Mouse (Mus musculus) testis, adult 2 months (tissue): ENCODE measurements at regions not wholly inside any gene's neighbourhood (a gene's known extent, or its start where the extent isn't known, plus 50 kb on each side); places are given as distances from the start of the nearest gene placed in this dataset.

ENCODE experiments used
- H3K27ac ChIP-seq: fragments of 200-500 bp; 2 replicates; pipeline ENCODE4 v1.5.1; 2012; ENCODE audit warnings: low read depth, low read length; ENCODE audit not compliant: control insufficient read depth, insufficient read depth
- H3K27me3 ChIP-seq: fragments of 200-500 bp; 2 replicates; pipeline ENCODE4 v1.6.1; 2012; ENCODE audit warnings: mild to moderate bottlenecking, low read length, moderate library complexity; ENCODE audit not compliant: control insufficient read depth, insufficient read depth
- H3K36me3 ChIP-seq: fragments of 200-500 bp; 2 replicates; pipeline ENCODE4 v1.6.1; 2012; ENCODE audit warnings: mild to moderate bottlenecking, low read length; ENCODE audit not compliant: control insufficient read depth, insufficient read depth
- H3K4me1 ChIP-seq: fragments of 200-500 bp; 2 replicates; pipeline ENCODE4 v1.6.1; 2012; ENCODE audit warnings: low read length; ENCODE audit not compliant: control insufficient read depth, insufficient read depth
- H3K4me3 ChIP-seq: fragments of 200-500 bp; 2 replicates; pipeline ENCODE4 v1.5.1; 2012; ENCODE audit warnings: low read depth, mild to moderate bottlenecking, low read length, moderate library complexity, mixed read lengths; ENCODE audit not compliant: control insufficient read depth
- CTCF ChIP-seq: fragments of 200-500 bp; IDR thresholded peaks from 2 replicates; pipeline ENCODE4 v1.5.1; 2012; ENCODE audit warnings: low read depth, mild to moderate bottlenecking, inconsistent platforms, low read length, moderate library complexity; ENCODE audit not compliant: control insufficient read depth, insufficient read depth, insufficient replicate concordance
- POLR2A ChIP-seq: fragments of 200-500 bp; IDR thresholded peaks from 2 replicates; pipeline ENCODE4 v1.6.1; 2012; ENCODE audit warnings: low read depth, mild to moderate bottlenecking, inconsistent platforms, low read length, moderate library complexity; ENCODE audit not compliant: control insufficient read depth

DNA sequence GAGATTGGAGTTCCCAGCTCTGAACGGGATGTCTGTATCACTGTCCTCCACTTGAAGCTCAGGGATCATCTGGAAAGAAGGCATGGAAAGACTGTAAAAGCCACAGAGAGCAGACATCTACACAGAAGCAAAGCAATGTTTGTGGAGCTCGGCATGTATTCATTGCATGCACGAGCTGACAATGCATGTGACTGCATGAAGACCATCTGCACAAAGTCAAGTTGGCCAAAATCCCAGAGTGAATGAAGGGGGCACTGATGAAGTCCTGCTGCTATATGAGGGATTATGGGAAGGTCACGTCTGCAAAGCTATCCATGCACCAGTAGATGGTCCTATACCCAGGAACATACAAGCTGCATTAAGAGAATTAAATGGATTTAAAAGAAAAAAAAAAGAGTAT is 317.6 kb upstream of the Sox9 start:
- no peak overlapping the region for H3K4me3 ChIP-seq
- TF ChIP-seq POLR2A (no peak), CTCF (no peak)
- H3K27ac ChIP-seq, result no peak overlapping the region
- no peaks in the 10 kb centered on the region for H3K36me3 ChIP-seq
- no peaks in the 10 kb centered on the region for H3K27me3 ChIP-seq
- no peaks in the 10 kb centered on the region for H3K4me1 ChIP-seq

DNA sequence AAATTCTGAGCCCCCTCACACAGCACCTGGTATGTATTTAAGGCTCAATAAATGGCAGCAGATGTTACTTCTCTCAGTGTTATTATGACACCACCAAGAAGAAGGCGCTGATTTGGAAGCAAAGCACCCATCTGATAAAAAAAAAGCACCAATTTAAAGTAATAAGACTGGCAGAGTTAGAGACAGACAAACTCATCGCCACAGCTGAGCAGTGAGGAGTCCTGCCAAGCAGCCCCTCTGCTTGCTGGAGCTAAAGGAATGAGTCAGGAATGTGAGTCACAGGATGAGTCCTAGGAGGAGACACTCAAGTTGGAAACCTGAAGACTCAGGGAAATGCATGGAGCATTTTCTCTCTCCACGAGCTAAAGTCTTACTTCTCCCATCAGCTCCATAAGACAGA is 311.7 kb upstream of the Sox9 start:
- H3K36me3 ChIP-seq, result no peaks in the 10 kb centered on the region
- H3K27me3 ChIP-seq, result no peaks in the 10 kb centered on the region
- TF ChIP-seq CTCF, result no peak
- no peak for TF ChIP-seq POLR2A
- no peak overlapping the region for H3K4me3 ChIP-seq
- no peak overlapping the region for H3K27ac ChIP-seq
- H3K4me1 ChIP-seq, result no peaks in the 10 kb centered on the region

DNA sequence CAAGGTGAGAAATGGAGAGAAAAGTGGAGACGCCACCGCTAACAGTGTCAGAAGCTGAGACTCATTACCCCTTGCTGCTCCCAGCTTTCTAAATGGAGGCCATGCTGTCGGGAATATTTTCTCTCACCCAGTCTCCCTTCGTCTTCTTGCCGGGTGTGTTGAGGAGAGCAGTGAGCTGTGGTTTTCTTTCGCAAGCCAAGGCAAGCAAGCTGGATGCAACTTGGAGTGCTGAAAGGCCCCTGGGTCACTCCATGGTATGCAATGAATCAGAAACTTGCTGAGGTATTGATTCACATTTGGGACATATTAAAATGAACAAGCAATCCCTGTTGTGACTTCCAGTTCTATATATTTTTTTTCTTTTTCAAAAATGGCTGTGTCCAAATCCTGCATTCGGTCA is 308.8 kb upstream of the Sox9 start:
- H3K27ac ChIP-seq, result no peak overlapping the region

DNA sequence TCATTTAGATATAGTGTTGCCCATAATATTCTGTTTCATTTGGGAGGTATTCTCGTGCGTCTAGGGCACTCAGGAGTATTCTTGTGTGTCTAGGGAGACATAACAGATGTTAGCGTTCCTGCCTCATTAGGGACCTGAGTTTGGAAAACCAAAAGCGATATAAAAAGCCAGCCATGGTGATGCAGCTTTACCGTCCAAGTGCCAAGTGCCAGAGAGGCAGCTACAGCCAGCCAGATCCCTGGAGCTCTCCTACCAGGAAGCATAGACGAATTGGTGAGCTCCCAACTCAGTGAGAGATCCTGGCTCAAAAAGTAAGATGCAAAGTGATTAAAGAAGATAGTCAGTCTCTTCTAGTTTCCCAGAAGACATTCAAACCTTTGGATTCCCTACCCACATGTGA is 308.3 kb upstream of the Sox9 start:
- no peak overlapping the region for H3K4me3 ChIP-seq
- H3K4me1 ChIP-seq, result no peaks in the 10 kb centered on the region
- no peaks in the 10 kb centered on the region for H3K27me3 ChIP-seq
- no peak overlapping the region for H3K27ac ChIP-seq
- H3K36me3 ChIP-seq, result no peaks in the 10 kb centered on the region
- TF ChIP-seq CTCF (no peak), POLR2A (no peak)

More for the DNA sequence above, 308.8 kb upstream of the Sox9 start:
- Histone ChIP-seq H3K4me1 (no peaks in the 10 kb centered on the region), H3K27me3 (no peaks in the 10 kb centered on the region), H3K4me3 (no peak overlapping the region), H3K36me3 (no peaks in the 10 kb centered on the region)
- TF ChIP-seq POLR2A (no peak), CTCF (no peak)

DNA sequence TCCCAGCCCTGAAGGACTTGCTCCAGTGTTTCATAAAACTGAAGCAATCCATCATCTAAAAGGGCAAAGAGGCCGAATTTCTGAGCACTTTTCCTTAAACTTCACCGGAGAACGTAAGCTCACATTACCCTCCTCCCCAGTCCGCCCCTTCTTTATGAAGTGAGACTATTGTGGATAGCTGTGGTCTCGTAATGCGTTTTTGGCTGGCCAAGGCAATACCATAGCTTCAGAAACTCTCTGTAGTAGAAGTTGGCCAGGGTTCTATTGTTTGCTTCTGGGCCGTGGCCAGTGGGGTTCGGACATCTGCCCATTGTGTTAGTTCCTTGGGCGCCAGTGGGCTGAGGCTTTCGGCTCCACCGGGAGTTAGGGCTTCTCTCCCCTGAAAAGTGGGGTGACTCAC is 301.7 kb upstream of the Sox9 start:
- Histone ChIP-seq H3K4me1 (no peaks in the 10 kb centered on the region), H3K27me3 (no peaks in the 10 kb centered on the region), H3K4me3 (no peak overlapping the region), H3K36me3 (no peaks in the 10 kb centered on the region), H3K27ac (no peak overlapping the region)
- TF ChIP-seq CTCF (no peak), POLR2A (no peak)

DNA sequence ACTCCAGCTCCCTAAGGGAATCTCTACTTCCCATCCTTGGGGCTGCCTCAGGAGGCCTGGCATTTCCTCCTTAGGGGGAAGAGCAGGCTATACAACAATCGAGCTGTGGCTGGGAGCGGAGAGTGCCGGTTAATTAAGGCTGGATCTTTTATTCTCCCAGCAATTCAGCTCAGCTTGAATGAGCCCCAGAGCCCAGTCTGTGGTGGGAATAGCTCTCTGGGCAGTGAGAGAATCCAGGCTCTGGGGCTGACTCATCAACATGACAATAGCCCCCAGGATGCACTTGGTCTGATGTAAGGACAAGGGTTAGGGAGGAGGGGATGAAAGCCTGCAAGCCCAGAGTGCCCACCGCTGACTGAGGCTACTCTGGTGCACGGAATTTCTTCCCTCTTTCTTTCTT is 280.2 kb upstream of the Sox9 start:
- H3K4me3 ChIP-seq, result no peak overlapping the region
- TF ChIP-seq POLR2A, result no peak
- no peak for TF ChIP-seq CTCF
- H3K36me3 ChIP-seq, result no peaks in the 10 kb centered on the region
- no peaks in the 10 kb centered on the region for H3K4me1 ChIP-seq
- H3K27me3 ChIP-seq, result no peaks in the 10 kb centered on the region
- H3K27ac ChIP-seq, result no peak overlapping the region

DNA sequence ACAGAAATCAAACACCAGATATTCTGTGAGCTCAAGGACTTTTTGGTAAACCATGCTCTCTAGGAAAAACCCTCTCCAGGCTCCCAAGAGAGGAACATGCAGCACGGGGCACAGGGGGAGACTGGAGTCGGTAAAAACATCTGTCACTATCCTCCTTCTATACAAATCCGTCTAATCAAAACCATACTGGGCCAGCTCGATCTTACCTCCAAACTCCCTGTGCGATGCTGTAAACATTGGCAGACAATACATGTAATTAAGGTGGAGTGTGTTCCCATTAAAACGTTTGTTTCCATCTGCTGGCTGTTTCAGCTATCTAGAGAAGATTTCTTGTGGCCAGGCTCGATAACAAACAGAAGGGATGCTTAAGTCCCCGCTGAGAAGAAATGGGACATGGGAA is 262.9 kb upstream of the Sox9 start:
- TF ChIP-seq CTCF (no peak), POLR2A (no peak)
- no peaks in the 10 kb centered on the region for H3K4me1 ChIP-seq
- no peak overlapping the region for H3K27ac ChIP-seq
- H3K4me3 ChIP-seq, result no peak overlapping the region
- H3K36me3 ChIP-seq, result no peaks in the 10 kb centered on the region
- no peaks in the 10 kb centered on the region for H3K27me3 ChIP-seq

DNA sequence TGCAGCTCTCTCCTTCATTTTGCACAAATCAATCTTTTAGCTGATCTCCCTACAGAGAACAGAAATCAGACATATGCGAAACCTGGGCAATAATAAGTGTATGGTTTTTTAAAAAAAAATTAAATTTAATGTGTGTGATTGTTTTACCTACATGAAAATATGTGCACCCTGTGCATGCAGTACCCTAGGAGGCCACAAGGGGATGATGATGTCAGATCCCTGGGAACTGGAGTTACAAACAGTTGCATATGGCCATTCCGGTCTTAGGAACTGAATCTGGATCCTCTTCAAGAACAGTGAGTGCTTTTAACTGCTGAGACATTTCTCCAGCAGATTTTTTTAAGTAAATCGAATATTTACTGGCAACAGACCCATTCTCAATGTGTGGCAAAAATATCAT is 257.0 kb upstream of the Sox9 start:
- Histone ChIP-seq H3K4me1 (no peaks in the 10 kb centered on the region), H3K27me3 (no peaks in the 10 kb centered on the region), H3K4me3 (no peak overlapping the region), H3K36me3 (no peaks in the 10 kb centered on the region), H3K27ac (no peak overlapping the region)
- TF ChIP-seq POLR2A (no peak), CTCF (no peak)
